Mouse (Mus musculus) spleen, adult 2 months (tissue): ENCODE measurements around the gene Pdia2. TPM values are rescaled to one million over a fixed set of nuclear protein-coding genes. Genes with fewer than 3 reads are reported as not detected.

Source experiments
- DNase-seq, 2 experiments: peaks; one replicate each; pipeline versions ENCODE4 v3.0.0 to v3.0.0-alpha.2; 2012 to 2021; ENCODE audit warnings: low spot score in 2 of 2, low read depth in 1 of 2
- H3K27ac ChIP-seq: fragments of 200-500 bp; 2 replicates; pipeline ENCODE4 v1.5.1; 2012; ENCODE audit warnings: low read length, inconsistent platforms; ENCODE audit not compliant: insufficient read depth
- H3K27me3 ChIP-seq: fragments of 200-500 bp; 2 replicates; pipeline ENCODE4 v1.6.1; 2012; ENCODE audit warnings: mild to moderate bottlenecking, moderate library complexity, low read length, inconsistent platforms; ENCODE audit not compliant: control insufficient read depth, insufficient read depth
- H3K36me3 ChIP-seq: fragments of 200-500 bp; 2 replicates; pipeline ENCODE4 v1.6.1; 2012; ENCODE audit warnings: mild to moderate bottlenecking, low read length, inconsistent platforms; ENCODE audit not compliant: control insufficient read depth, insufficient read depth
- H3K4me1 ChIP-seq: fragments of 200-500 bp; 2 replicates; pipeline ENCODE4 v1.6.1; 2011; ENCODE audit warnings: inconsistent platforms; ENCODE audit not compliant: control insufficient read depth, insufficient read depth, insufficient read length
- H3K4me3 ChIP-seq: fragments of 200-500 bp; 2 replicates; pipeline ENCODE4 v1.5.1; 2011; ENCODE audit warnings: mild to moderate bottlenecking, inconsistent platforms; ENCODE audit not compliant: insufficient read depth, insufficient read length; ENCODE audit errors: extremely low read depth
- CTCF ChIP-seq: fragments of 200-500 bp; IDR thresholded peaks from 2 replicates; pipeline ENCODE4 v1.5.1; 2011; ENCODE audit warnings: mild to moderate bottlenecking, inconsistent platforms; ENCODE audit not compliant: insufficient read depth, insufficient read length, insufficient replicate concordance; ENCODE audit errors: extremely low read depth
- POLR2A ChIP-seq: fragments of 200-500 bp; IDR thresholded peaks from 2 replicates; pipeline ENCODE4 v1.6.1; 2011; ENCODE audit warnings: low read depth, low read length, inconsistent platforms
- WGBS: fragments of 180-500 bp; shearing (Covaris S2); methylation state at CpG from one replicate; pipeline ENCODE4 v1.1.7; 2018; 5-methylcytosine and 5-hydroxymethylcytosine counted together
- polyA plus RNA-seq: library from polyadenylated mRNA; depleted of rRNA; stranded (reverse); fragments of >200 nt; gene quantifications from 2 replicates; pipeline ENCODE4 v1.2.3, GENCODE M21; 2012

Gene Pdia2
- polyA plus RNA-seq, 1 experiment = 49.0 TPM

GRCm38 (mm10) chr17:26235077-26235815 is 36.4 kb upstream of the Pdia2 start:
- peaks cover 6% of the 10 kb centered on the region; the same call in 1 of the 2 replicates for H3K4me1 ChIP-seq
- no peak overlapping the region for H3K4me3 ChIP-seq
- no peaks in the 10 kb centered on the region for H3K36me3 ChIP-seq
- TF ChIP-seq CTCF (no peak), POLR2A (no peak)
- peak overlapping the region; percentile 61 for H3K27ac ChIP-seq
- H3K27me3 ChIP-seq = no peaks in the 10 kb centered on the region
- WGBS = 26% methylated on average over 13 of the region's 13 CpGs
- DNase-seq = no peak

GRCm38 (mm10) chr17:26234386-26234785 is 35.5 kb upstream of the Pdia2 start:
- no peaks in the 10 kb centered on the region for H3K36me3 ChIP-seq
- H3K4me3 ChIP-seq = no peak overlapping the region
- peak in 1 of 2 experiments; percentile 31 for DNase-seq
- 71% methylated on average over 8 of the region's 8 CpGs for WGBS
- H3K27me3 ChIP-seq = no peaks in the 10 kb centered on the region
- peaks cover 6% of the 10 kb centered on the region; the same call in 1 of the 2 replicates for H3K4me1 ChIP-seq
- H3K27ac ChIP-seq = peak overlapping the region; percentile 19; the same call in 1 of the 2 replicates
- TF ChIP-seq CTCF (no peak), POLR2A (no peak)

- Histone ChIP-seq H3K4me3 (no peak overlapping the region), H3K27me3 (no peaks in the 10 kb centered on the region), H3K36me3 (no peaks in the 10 kb centered on the region), H3K27ac (no peak overlapping the region), H3K4me1 (peaks cover 6% of the 10 kb centered on the region; the same call in 1 of the 2 replicates)
- 87% methylated on average over 8 of the region's 8 CpGs for WGBS
- DNase-seq = no peak
- peak; percentile 40; the same call in 1 of the 2 replicates for TF ChIP-seq CTCF
- TF ChIP-seq POLR2A = no peak
Measured at GRCm38 (mm10) chr17:26232863-26233262, 34.0 kb upstream of the Pdia2 start.

- no peak overlapping the region for H3K4me3 ChIP-seq
- no peaks in the 10 kb centered on the region for H3K36me3 ChIP-seq
- H3K27ac ChIP-seq = 0 out of 2 replicates have a peak overlapping the region, but pooled peaks have one; percentile 4
- no peak for DNase-seq
- WGBS = 40% methylated on average over 5 of the region's 5 CpGs
- peaks cover 6% of the 10 kb centered on the region; the same call in 1 of the 2 replicates for H3K4me1 ChIP-seq
- TF ChIP-seq CTCF (no peak), POLR2A (no peak)
- H3K27me3 ChIP-seq = no peaks in the 10 kb centered on the region
Measured at GRCm38 (mm10) chr17:26231156-26231555, 32.3 kb upstream of the Pdia2 start.

- DNase-seq = no peak
- TF ChIP-seq CTCF = no peak
- no peak for TF ChIP-seq POLR2A
- peaks cover 6% of the 10 kb centered on the region; the same call in 1 of the 2 replicates for H3K4me1 ChIP-seq
- no peak overlapping the region for H3K27ac ChIP-seq
- H3K36me3 ChIP-seq = no peaks in the 10 kb centered on the region
- no peaks in the 10 kb centered on the region for H3K27me3 ChIP-seq
- WGBS = 52% methylated on average over 5 of the region's 5 CpGs
- H3K4me3 ChIP-seq = no peak overlapping the region
Measured at GRCm38 (mm10) chr17:26229776-26230175, 30.9 kb upstream of the Pdia2 start.

- no peak for TF ChIP-seq CTCF
- no peak for TF ChIP-seq POLR2A
- Histone ChIP-seq H3K4me3 (no peak overlapping the region), H3K36me3 (no peaks in the 10 kb centered on the region), H3K27ac (no peak overlapping the region), H3K4me1 (no peaks in the 10 kb centered on the region), H3K27me3 (no peaks in the 10 kb centered on the region)
- DNase-seq = no peak
- 88% methylated on average over 12 of the region's 12 CpGs for WGBS
Measured at GRCm38 (mm10) chr17:26225150-26225549, 26.3 kb upstream of the Pdia2 start.

- H3K27me3 ChIP-seq = no peaks in the 10 kb centered on the region
- no peaks in the 10 kb centered on the region for H3K36me3 ChIP-seq
- no peak overlapping the region for H3K4me3 ChIP-seq
- H3K4me1 ChIP-seq = no peaks in the 10 kb centered on the region
- TF ChIP-seq POLR2A (no peak), CTCF (no peak)
- H3K27ac ChIP-seq = no peak overlapping the region
- no peak for DNase-seq
- 90% methylated on average over 2 of the region's 2 CpGs for WGBS
Measured at GRCm38 (mm10) chr17:26221508-26221907, 22.6 kb upstream of the Pdia2 start.
